Mouse (Mus musculus) embryonic fibroblast, embryonic 13.5 days (primary cell): Measurements from ENCODE around the gene Pabpc1l. TPM values are rescaled to one million over a fixed set of nuclear protein-coding genes. Genes with fewer than 3 reads are reported as not detected.
"Not testable (repeated sequence)": the region's sequence is repeated elsewhere in the genome, so short reads cannot be mapped to it uniquely, and the experiment has no call there.

Source experiments
- H3K27ac ChIP-seq: 2 replicates; pipeline ENCODE4 v1.5.1; 2012; ENCODE audit warnings: low read length, control low read depth, inconsistent platforms; ENCODE audit not compliant: insufficient read depth
- H3K4me1 ChIP-seq: 2 replicates; pipeline ENCODE4 v1.6.1; 2011; ENCODE audit warnings: low read length; ENCODE audit not compliant: control insufficient read depth, insufficient read depth
- H3K4me3 ChIP-seq: 2 replicates; pipeline ENCODE4 v1.5.1; 2011; ENCODE audit warnings: mild to moderate bottlenecking, control low read depth, low read length; ENCODE audit not compliant: insufficient read depth
- CTCF ChIP-seq: IDR thresholded peaks from 2 replicates; pipeline ENCODE4 v1.5.1; 2011; ENCODE audit warnings: mild to moderate bottlenecking, control low read depth, low read length, moderate library complexity, borderline replicate concordance; ENCODE audit not compliant: insufficient read depth
- POLR2A ChIP-seq: IDR thresholded peaks from 2 replicates; pipeline ENCODE4 v1.6.1; 2011; ENCODE audit warnings: low read depth, mild to moderate bottlenecking, control low read depth, low read length, moderate library complexity
- polyA plus RNA-seq: library from polyadenylated mRNA; stranded (reverse); fragments of >200 nt; gene quantifications from 2 replicates; pipeline ENCODE4 v1.2.4, GENCODE M21; 2011; ENCODE audit warnings: low read depth; ENCODE audit not compliant: missing spikeins, insufficient read length

Gene Pabpc1l
- polyA plus RNA-seq, 1 experiment = 1.4 TPM

GRCm38 (mm10) chr2:164070765-164071436 is 45.7 kb downstream of the Pabpc1l start, which contains the start of gene Tomm34:
Gene Tomm34, minus strand, starts transcription at chr2:164071169.
- Histone ChIP-seq H3K27ac (no peak within 1 kb of the TSS), H3K4me1 (peaks cover 4% of the 10 kb centered on the region; the same call in 1 of the 2 replicates), H3K4me3 (peak within 1 kb of the TSS; percentile 65)
- TF ChIP-seq POLR2A = peak; percentile 99
- no peak for TF ChIP-seq CTCF

GRCm38 (mm10) chr2:164071437-164071820 is 46.2 kb downstream of the Pabpc1l start:
- H3K4me3 ChIP-seq, H3K27ac ChIP-seq, H3K4me1 ChIP-seq: not testable (repeated sequence)

- H3K4me1 ChIP-seq = peaks cover 8% of the 10 kb centered on the region
Observed at GRCm38 (mm10) chr2:164072109-164072508, 46.9 kb downstream of the Pabpc1l start.

GRCm38 (mm10) chr2:164073120-164073519 is 47.9 kb downstream of the Pabpc1l start:
- Histone ChIP-seq H3K27ac (no peak overlapping the region), H3K4me1 (peaks cover 9% of the 10 kb centered on the region), H3K4me3 (no peak overlapping the region)
- TF ChIP-seq POLR2A = no peak
- no peak for TF ChIP-seq CTCF

More at GRCm38 (mm10) chr2:164072109-164072508, 46.9 kb downstream of the Pabpc1l start:
- Histone ChIP-seq H3K27ac (no peak overlapping the region), H3K4me3 (no peak overlapping the region)
- TF ChIP-seq POLR2A (no peak), CTCF (no peak)

- Histone ChIP-seq H3K27ac (peak overlapping the region; percentile 4; the same call in 1 of the 2 replicates), H3K4me3 (peak overlapping the region; percentile 95), H3K4me1 (peaks cover 9% of the 10 kb centered on the region)
- peak; percentile 99 for TF ChIP-seq POLR2A
- peak; percentile 56 for TF ChIP-seq CTCF
Observed at GRCm38 (mm10) chr2:164073918-164074578, 48.8 kb downstream of the Pabpc1l start.

GRCm38 (mm10) chr2:164075088-164075487 is 49.8 kb downstream of the Pabpc1l start:
- Histone ChIP-seq H3K4me1 (peaks cover 9% of the 10 kb centered on the region), H3K27ac (no peak overlapping the region; the same call in 1 of the 2 replicates), H3K4me3 (peak overlapping the region; percentile 95)
- TF ChIP-seq POLR2A (no peak), CTCF (no peak)

GRCm38 (mm10) chr2:164076874-164077425 is 51.7 kb downstream of the Pabpc1l start:
- no peak for TF ChIP-seq POLR2A
- no peak for TF ChIP-seq CTCF
- Histone ChIP-seq H3K4me3 (no peak overlapping the region), H3K4me1 (peaks cover 9% of the 10 kb centered on the region), H3K27ac (no peak overlapping the region)

GRCm38 (mm10) chr2:164077875-164078274 is 52.6 kb downstream of the Pabpc1l start:
- Histone ChIP-seq H3K4me3 (no peak overlapping the region), H3K4me1 (peaks cover 9% of the 10 kb centered on the region), H3K27ac (no peak overlapping the region)
- TF ChIP-seq CTCF (no peak), POLR2A (no peak)

- Histone ChIP-seq H3K4me1 (peaks cover 9% of the 10 kb centered on the region), H3K27ac (no peak overlapping the region), H3K4me3 (no peak overlapping the region)
- TF ChIP-seq CTCF (no peak), POLR2A (no peak)
Observed at GRCm38 (mm10) chr2:164079488-164079887, 54.2 kb downstream of the Pabpc1l start.

- peaks cover 4% of the 10 kb centered on the region; the same call in 1 of the 2 replicates for H3K4me1 ChIP-seq
- no peak for TF ChIP-seq CTCF
- TF ChIP-seq POLR2A = no peak
- no peak overlapping the region for H3K4me3 ChIP-seq
- no peak overlapping the region for H3K27ac ChIP-seq
Observed at GRCm38 (mm10) chr2:164081577-164081976, 56.3 kb downstream of the Pabpc1l start.
